Mouse (Mus musculus): ENCODE results near the gene Tmf1. TPM values are rescaled to one million over a fixed set of nuclear protein-coding genes. Genes with fewer than 3 reads are reported as not detected.

Gene Tmf1
- polyA plus RNA-seq, 1 experiment from 2014 or later, result 35.0 TPM

Other genes with a start within 250 kb of the Tmf1 start
- 0.73 and 0.80 TPM in 2 replicates for gene Fam19a4, start 118.7 kb downstream of the Tmf1 start, polyA plus RNA-seq (2015; fragmentation: Nextera tagmentation; extraction: Ambion mirVana)
- 9.3 and 12.2 TPM in 2 replicates for gene Eogt, start 29.9 kb downstream of the Tmf1 start, polyA plus RNA-seq (2015; fragmentation: Nextera tagmentation; extraction: Ambion mirVana)
- gene Uba3, start 26.5 kb upstream of the Tmf1 start, polyA plus RNA-seq (2015; fragmentation: Nextera tagmentation; extraction: Ambion mirVana), result 99.9 and 101 TPM in 2 replicates
- 116 and 130 TPM in 2 replicates for gene Arl6ip5, start 31.6 kb upstream of the Tmf1 start, polyA plus RNA-seq (2015; fragmentation: Nextera tagmentation; extraction: Ambion mirVana)
- gene Lmod3, start 73.6 kb upstream of the Tmf1 start, polyA plus RNA-seq (2015; fragmentation: Nextera tagmentation; extraction: Ambion mirVana), result not detected in 2 replicates

Data from forebrain, embryonic 16.5 days (tissue).